Mouse (Mus musculus) CD4-positive, CD25-positive, alpha-beta regulatory T cell, adult 2 months (primary cell): ENCODE measurements around the gene Uox.

ENCODE experiments used
- DNase-seq: peaks from one replicate; pipeline ENCODE4 v3.0.0-alpha.2; 2012; ENCODE audit warnings: low read depth, low spot score

Gene Uox

DNA sequence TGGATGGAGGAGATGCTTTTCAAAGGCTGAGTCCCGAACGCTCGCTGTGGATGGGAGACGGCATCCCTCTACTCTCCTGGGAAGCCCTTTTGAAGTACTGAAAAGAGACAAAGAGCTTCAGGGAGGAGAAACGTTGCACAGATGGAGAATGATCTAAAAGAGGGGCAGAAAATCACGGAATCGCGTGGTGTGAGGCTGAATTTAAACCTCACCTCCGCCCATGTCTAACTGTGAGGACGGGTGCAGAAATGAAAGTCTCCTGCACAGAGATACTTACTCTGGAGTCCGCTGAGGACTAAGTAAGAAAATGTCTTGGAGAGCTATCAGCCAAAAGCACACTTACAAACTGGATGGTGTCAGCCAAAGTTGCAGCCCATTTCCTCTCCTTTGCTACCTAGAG is 51.7 kb downstream of the Uox start:
- DNase-seq: no peak

DNA sequence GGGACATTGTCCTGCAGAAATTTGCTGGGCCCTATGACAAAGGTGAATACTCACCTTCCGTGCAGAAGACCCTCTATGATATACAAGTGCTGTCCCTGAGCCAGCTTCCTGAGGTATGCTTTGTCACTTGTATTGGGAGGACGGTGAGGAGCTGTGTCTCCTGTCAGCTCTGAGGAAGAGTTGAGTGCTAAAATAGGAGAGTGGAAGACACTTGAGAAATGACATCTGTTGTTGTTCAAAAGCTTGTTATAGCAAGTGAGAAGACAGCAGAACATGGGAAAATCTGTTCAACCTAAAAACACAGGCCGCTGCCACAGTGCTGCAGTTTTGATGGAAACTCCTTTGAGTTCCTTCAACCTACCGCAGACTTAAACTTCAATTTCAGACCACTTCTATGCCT is 55.5 kb downstream of the Uox start:
- DNase-seq: no peak

DNA sequence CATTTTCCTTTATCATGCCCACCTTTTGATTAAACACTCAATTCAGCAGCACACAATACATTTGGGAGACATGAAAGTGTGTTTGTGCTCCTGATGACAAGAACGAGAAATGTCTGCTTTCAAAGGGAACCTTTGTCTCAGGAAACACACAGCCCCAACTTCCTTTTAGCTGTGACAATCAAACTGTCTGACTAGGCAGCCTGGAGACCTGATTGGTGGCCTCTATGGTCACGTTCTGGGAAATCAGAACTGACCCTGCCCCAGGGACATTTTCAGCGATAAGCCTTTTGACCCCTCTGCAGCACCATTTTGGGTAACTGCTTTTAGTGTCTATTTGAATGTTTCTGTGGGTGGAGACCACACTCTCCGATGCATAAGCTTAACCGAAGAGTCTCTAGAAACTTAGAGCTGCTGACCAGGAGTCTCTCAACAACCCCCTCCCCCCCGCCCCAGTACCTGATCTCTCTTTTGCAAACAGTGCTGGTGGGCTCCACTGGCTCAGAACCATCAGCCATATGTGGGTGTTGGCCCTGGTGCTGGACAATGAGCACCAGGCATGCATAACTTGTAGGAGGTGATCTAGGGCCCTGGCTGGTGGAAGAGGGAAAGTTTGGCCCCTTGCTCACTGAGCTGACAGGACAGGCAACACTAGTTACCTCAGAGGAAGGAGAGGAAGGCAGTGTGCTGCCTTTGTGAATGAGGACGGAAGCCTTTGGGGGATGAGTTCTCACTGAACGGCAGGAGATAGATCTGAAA is 58.2 kb downstream of the Uox start:
- DNase-seq: peak; percentile 3

DNA sequence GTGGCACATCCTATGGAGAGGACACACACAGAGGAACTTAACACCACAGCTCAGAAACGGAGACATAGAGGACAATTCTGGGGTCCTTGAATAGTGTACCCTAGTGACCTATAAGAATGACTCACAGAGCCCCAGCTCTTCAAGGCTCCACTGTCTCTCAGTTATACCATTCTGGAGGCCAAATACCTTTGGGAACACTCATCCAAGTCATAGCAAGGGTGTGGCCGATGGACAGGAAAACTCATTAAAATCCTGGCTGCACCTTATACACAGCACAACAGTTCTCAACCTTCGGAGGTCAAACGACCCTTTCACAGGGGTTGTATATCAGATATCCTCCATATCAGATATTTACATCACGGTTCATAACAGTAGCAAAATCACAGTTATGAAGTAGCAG is 62.3 kb downstream of the Uox start:
- DNase-seq: no peak

DNA sequence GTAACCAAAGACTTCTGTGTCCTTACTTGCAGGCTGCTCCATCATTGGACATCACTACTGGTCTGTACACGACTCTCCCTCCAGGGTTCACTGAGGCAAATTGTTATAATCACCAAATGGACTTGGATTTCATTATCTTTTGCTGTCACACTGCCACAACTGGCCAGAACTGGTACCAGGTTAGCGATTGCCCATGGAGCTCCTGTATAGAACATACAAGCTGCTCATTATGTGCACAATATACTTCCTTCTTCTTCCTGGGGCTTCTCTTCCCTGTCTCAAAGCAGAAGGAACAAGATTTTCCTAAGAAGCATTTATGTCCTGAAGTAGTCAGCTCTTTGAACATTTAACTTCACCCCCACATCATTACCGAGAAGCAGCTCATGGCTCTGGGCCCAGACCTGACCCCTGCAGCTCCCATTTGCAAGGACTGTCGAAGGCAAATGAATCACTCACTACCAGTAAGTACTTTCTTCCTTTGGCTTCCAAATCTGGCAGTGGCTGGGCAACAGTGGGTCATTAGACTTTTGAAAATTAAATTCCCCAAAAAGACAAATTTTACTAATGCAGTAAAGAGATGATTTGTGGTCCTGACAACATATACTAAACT is 71.7 kb downstream of the Uox start:
- DNase-seq: no peak

DNA sequence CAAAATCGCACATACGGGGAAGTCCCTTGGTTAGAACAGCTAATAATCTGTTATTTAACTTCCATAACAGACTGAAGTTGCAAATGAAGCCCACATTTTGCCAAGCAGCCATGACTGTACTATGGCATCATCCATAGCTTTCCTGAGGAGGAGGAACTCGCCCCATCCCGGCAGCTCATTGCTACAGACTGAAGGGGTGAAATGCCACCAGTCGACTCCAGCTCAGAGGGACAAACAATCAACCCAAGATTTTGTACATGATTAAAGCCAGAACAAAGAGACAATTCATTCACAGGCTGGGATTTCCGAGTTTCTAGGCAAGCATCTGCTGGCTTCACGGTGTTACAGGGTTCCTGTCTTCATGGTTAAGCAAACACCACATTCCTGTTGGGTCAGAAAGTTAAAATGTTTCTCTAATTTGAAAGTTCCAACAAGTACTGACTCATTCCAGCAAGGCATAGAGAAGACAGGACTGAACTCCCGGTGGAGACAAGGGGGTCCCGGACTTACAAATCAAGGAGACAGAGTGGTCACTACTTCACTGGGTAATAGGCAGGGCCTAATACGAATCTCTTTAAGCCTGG is 79.2 kb downstream of the Uox start:
- no peak for DNase-seq

DNA sequence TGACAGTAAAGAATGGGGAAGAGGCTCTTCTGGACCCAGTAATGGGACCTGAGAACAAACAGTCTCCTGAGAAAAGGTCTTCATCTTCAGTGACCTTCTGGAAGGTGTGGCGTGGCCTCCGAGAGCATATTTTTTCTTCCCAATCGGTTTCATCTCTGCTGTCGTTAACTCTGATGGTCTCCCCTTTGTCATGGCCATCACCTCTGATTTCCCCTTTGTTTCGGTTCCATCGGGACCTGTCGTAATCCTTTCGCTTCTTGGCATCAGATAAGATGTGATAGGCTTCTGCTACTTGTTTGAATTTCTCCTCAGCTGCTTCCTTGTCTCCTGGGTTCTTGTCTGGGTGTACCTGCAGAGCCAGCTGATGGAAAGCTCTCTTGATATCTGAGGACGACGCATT is 80.5 kb downstream of the Uox start:
- no peak for DNase-seq

DNA sequence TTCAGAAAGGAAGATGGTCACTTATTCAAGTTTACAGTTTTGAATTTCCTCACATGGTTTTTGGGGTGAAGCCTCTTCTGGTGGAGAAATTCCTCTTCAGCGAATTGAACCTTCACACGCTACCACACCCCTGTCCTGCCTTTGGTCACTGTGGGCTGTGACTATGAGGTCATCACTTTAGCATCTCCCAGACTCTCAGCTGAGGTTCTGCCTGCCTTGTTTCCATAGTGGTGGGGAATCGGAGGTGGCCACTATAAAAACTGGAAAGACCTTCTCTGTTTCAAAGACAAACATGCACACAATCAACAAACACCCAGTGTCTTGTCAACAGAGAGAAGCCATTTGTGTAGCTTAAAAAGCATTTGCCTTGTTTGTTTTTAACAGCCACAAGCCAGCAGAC is 81.0 kb downstream of the Uox start, which contains the start of gene 4930503B20Rik:
4930503B20Rik (minus strand) TSS at position 101 of the 400 bp plus-strand sequence.
- DNase-seq: no peak

DNA sequence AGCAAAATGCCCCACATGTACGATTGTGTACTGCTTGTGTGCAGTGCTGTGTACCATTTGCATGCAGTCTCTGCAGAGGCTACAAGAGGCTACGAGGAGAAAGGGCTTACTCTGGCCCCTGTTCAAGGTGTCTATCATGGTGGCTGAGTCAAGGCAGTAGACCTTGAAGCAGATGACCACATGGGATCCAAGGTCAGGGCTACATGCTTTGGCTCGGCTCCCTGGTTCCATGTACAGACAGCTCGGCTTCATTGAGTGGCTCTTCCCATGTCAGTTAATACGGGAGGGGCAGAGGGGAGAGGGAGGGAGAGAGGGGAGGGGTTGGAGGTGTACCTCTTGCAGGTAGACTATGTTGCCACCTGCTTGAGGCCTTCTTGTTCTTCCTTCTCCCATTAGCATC is 82.2 kb downstream of the Uox start:
- no peak for DNase-seq

DNA sequence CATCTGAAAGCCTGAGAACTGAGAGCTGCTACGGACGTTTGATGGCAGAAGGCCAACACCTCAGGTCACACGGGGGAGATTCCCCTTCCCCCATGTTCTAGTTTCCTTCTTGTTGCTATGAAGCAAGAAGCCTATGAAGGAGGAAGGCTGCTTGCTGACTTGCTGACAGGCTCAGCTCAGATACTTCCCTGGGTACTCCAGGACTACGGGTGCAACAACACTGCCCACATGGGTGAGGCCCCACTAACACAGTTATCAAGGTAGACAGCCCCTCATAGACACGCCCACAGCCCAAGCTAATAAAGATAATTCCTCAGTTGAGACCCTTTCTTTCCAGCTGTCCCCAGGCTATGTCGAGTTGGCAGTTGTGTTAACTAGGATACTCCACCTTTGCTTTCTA is 83.5 kb downstream of the Uox start:
- DNase-seq: no peak

DNA sequence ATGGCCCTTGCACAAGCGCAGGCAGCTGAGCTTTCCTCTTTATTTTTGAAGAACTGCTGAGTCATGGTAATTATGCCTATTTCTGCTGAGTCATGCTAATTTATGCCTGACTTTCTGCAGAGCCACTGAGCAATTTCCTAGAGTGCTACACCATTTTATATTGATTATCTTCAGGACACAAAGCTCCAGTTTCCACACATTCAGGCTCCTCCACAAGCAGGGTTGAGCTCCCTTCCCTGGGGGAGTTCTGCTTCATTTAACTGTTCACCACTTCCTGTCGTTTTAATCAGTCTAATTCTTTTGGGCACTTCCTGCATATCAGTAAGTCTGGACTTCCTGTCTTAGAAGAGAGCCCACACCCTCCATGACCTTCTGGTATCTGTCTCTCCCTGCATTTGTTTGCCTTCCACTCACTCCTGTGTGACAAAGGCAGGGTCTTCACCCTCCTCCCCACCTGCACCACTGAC is 84.9 kb downstream of the Uox start:
- peak; percentile 5 for DNase-seq

DNA sequence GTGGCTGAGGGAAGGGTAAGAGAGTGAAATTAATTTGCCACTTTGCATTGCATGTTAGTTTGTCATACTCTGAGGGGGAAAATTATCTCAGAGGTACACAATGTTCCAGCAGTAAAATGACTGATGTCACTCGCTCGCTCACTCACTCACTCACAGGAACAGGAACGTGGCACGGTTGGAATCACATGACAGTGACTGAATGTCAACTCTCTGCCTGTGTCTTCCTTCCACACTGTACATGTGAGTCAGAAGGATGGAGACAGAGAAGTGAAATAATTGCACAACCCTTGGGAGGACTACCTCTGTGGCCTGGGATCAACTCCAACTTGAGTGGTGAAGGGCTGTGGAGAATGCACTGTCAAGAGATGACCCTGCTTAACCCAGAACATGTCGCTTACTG is 87.2 kb downstream of the Uox start:
- DNase-seq: no peak

DNA sequence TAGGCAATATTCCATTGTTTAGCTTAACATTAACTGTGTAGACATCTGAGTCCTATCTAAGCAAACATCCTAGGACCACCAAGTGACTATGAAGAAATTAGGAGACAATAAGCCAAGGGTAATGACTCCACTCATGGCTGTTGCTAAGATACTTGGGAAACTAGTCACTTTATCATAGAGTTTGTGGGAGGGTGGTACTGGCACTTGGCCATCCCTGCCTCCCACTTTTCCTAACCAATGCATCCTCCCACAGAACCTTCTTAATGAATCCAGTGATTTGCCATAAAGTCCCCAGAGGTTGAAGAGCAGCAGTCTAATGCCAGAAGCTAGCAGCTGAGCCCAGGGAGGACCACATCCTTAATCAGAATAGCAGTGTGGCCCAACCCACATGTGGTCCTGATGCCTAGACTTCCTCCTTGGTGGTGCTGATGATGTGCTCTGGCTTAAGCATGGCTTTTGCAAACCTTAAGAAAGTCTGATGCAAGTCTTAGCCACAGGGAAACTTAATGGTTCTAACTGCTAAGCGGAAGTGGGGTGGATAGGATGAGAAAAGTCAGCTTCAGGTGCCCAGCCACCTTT is 87.9 kb downstream of the Uox start:
- DNase-seq: no peak

DNA sequence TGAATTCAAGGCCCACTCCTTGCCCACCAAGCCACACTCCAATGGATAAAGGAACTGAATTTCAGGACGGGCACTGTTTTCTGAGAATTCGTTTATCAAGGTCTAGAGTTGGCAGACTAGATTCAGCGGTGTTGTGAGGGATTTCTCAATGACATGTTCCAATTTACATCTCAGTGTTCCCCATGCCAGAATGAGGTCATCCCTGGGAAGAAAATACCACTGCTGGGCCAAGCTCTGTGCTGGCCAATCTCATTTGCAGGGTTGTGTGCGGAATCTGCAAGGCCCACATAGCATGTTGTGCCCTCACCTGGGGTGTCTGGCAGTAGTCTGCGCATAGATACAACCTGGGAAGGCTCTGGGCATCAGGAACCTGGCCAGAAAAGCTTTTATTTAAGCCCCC is 89.1 kb downstream of the Uox start:
- DNase-seq: no peak

DNA sequence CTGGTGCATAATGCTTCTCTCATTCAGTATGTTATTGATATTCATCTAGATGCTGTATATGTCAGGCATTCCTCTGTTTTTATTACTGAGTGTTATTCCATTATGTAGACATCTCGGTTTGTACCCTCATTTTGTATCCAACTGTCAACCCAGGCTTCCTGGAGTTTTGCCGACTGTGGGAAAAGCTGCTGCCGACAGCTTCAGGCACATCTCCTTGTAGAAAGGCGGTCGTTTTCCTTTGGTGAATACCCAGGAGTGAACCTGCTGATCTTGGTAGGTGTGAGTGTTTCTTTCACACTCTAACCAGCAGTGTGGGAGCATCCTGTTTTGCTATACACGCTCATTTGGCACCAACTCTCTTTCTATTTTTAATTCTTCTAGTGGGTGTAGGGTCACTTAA is 90.8 kb downstream of the Uox start:
- no peak for DNase-seq

DNA sequence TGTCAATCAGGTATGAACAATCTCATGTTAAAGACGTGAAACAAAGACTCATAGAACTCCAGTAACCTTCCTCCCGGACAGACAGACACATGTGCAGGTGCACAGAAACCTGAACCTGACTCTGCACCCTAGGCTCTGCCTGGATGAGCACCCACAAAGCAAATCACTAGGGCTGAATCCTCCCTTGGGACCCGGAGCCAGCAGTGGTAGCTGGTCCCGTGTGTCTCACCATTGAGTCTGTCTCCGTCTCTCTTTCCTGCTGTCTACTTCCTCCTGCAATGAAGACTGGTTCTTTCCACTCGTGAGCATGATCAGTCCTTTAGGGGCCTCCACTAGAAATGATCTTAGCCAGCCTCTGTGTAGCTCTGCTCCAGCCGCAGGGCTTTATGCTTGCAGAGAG is 91.7 kb downstream of the Uox start:
- DNase-seq: no peak

DNA sequence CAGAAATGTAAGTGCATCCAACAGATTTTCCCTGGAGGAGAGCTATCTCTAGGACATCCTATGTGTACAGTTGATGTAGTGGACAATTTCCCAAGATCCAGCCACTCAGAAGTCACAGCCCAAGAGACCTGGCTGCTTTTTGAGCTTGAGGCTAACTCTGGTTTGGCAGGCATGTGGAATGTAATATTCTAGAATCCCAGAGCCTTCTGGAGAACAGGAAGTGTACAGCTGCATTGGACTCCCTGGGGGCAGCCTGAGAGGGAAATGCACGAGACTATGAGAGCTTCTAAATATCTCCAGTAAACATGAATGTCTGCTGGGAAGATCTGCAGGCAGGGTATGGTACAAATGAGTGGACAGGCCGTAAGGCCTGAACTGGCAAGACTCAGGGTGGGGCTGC is 100.9 kb downstream of the Uox start:
- DNase-seq: no peak

DNA sequence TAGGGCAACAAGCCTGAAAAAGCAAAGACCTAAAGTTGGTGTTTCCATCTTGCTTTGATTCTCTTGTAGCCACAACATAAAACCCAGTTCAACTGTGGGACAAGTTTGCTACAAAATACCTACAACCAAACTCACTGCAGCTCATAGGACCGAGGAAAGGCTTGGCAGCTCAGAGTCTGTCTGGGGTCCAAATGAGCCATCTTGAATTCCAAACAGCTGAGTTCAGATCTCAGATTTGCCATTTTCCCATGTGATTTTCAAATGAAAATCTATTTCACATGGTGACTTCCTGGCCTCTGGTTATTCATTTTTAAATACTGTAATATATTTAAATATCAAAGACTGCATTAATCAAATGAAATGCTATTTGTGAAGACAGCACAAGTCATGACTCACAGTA is 104.9 kb downstream of the Uox start:
- no peak for DNase-seq

DNA sequence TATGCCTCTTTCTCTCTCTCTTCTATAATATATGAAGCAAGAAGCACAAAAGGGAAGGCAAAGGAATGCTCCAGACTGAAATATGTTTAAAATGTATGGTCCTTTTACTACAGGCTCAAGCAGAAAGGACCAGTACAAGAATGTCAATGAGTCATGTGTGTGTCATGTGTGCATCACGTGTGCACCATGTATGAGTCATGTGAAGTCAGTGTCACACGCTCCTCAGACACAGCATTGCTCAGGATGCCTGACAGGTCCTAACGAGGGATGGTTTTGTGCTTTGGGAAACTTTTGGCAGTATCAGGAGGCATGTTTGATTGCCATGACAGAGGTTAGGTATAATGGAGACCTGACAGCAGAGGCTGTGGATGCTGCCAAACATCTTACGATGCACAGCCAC is 106.0 kb downstream of the Uox start:
- no peak for DNase-seq

DNA sequence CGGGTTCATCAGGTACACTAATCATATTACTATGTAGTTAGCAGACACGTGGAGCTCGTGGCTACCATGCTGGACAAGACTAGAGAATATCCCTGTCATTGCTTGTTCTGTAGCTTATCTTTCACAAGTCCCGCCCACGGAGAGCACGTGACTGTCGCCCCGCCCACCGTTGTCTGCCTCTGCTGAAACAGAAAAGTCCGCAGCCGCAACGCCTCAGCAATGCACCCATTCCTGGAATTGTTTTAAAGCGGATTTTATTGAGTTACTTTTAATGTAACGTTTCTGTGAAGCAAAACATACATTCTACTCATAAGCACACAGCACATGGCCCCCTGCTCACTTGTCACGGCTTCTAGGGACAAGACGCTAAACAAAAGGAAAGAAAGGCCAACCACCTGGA is 109.4 kb downstream of the Uox start:
- DNase-seq: no peak

DNA sequence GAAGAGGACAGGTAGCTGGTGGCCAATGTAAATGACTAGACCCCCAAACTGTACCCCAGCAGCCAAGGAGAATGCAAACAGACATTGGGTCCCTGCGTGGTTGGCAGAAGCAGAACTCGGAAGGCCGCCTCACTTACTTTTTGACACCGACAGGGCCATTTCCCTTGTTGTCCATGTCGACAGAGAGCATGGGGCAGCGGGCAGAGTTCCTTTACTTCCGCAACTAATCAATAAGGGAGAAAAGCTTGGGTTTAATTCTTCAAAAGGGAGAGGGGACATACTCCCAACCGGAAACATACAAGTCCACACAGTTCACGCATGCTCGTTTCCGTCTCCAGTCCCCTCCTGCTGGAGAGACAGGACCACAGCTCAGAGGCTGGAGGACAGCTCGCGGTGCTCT is 110.4 kb downstream of the Uox start:
- DNase-seq: no peak

DNA sequence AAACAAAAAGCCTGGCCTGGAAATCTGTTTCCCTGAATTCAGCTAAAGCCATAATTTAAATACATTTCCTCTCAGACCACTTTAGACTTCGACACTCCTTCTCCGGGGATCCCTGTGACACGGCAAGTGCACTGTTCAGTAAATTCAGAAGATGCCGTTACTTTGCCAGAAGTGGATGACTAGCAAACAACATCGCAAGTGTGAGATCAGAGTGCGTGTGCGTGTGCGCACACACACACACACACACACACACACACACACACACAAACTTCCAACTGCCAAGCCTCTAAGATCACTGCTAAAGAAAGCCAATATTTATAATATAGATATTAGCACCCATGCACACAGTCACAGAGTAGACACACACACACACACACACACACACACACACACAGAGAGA is 111.5 kb downstream of the Uox start:
- peak; percentile 20 for DNase-seq
